Mouse (Mus musculus) liver, embryonic 11.5 days (tissue): ENCODE measurements at regions not wholly inside any gene's neighbourhood (a gene's known extent, or its start where the extent isn't known, plus 50 kb on each side); places are given as distances from the start of the nearest gene placed in this dataset.
"Not testable (repeated sequence)": the region's sequence is repeated elsewhere in the genome, so short reads cannot be mapped to it uniquely, and the experiment has no call there.

ENCODE experiments used
- ATAC-seq: fragments of 200-750 bp; cut with Nextera tagmentation; replicated peaks from 2 replicates; pipeline ENCODE4 v1.8.0; 2017; ENCODE audit warnings: moderate number of reproducible peaks, mild to moderate bottlenecking, moderate TSS enrichment, moderate library complexity; ENCODE audit not compliant: low FRiP score
- DNase-seq: peaks from one replicate; pipeline ENCODE4 v3.0.0-alpha.2; 2017; ENCODE audit warnings: low spot score
- H3K27ac ChIP-seq: fragments of 300-500 bp; sonication (generic); 2 replicates; pipeline ENCODE4 v1.5.1; 2014; ENCODE audit warnings: mild to moderate bottlenecking, low read depth, low read length, control low read depth
- H3K27me3 ChIP-seq: fragments of 300-500 bp; sonication (generic); replicated peaks from 2 replicates; pipeline ENCODE4 v1.6.1; 2014; ENCODE audit warnings: low read length, mixed read lengths; ENCODE audit not compliant: control insufficient read depth, insufficient read depth
- H3K36me3 ChIP-seq: fragments of 300-500 bp; sonication (generic); 2 replicates; pipeline ENCODE4 v1.6.1; 2014; ENCODE audit warnings: mild to moderate bottlenecking, low read length, moderate library complexity, mixed read lengths; ENCODE audit not compliant: control insufficient read depth, insufficient read depth
- H3K4me1 ChIP-seq: fragments of 300-500 bp; sonication (generic); replicated peaks from 2 replicates; pipeline ENCODE4 v1.6.1; 2014; ENCODE audit warnings: low read length, mixed read lengths; ENCODE audit not compliant: control insufficient read depth, insufficient read depth
- H3K4me2 ChIP-seq: fragments of 300-500 bp; sonication (generic); 2 replicates; pipeline ENCODE4 v1.6.1; 2014; ENCODE audit warnings: mild to moderate bottlenecking, control low read depth, moderate library complexity
- H3K4me3 ChIP-seq: fragments of 300-500 bp; sonication (generic); 2 replicates; pipeline ENCODE4 v1.5.1; 2014; ENCODE audit warnings: low read depth, low read length, control low read depth
- H3K9ac ChIP-seq: fragments of 300-500 bp; sonication (generic); 2 replicates; pipeline ENCODE4 v1.6.1; 2014; ENCODE audit warnings: low read depth, low read length, control low read depth
- H3K9me3 ChIP-seq: fragments of 300-500 bp; sonication (generic); 2 replicates; pipeline ENCODE4 v1.6.1; 2016; ENCODE audit warnings: low read length, inconsistent platforms, mixed read lengths; ENCODE audit not compliant: control insufficient read depth
- WGBS: fragments of 180-500 bp; shearing (Covaris S2); extraction: QIAGEN DNeasy Blood & Tissue Kit; methylation state at CpG from one replicate; pipeline ENCODE4 v1.1.7; 2014; 5-methylcytosine and 5-hydroxymethylcytosine counted together

DNA sequence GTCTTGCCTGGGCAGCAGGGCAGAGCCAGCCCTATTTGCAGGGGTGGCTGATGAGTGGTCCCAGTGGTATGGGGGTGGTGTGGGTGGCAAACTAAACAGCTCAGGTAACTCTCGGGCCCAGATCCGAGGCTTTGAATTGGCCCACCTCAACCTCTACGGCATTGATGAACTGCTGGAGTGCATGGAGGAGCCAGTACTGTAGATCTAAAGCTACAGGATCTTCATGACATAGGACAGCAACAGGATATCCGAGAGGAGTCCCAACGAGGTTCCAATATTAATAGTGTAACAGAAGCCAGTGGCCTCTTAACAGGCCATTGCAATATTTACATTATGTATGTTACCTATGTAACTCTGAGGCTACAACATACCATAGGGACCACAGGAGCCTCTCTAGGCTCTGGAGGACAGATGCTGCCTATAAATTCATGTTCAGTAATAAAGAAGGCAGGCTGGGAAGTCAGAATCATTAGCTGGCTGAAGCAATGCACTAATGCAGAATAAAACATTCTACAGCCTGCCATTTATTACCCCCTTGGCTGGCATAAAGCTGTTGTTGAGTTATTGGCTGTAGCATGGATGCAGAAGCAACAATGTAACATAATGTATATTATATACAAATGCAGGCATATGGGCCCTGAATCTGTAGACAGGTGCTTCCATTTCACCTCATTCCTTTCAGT is 283.5 kb downstream of the Kif20b start:
- H3K27me3 ChIP-seq: no peaks in the 10 kb centered on the region
- no peak overlapping the region for H3K4me3 ChIP-seq
- no peak overlapping the region for H3K9ac ChIP-seq
- no peaks in the 10 kb centered on the region for H3K4me1 ChIP-seq
- no peaks in the 10 kb centered on the region for H3K36me3 ChIP-seq
- H3K27ac ChIP-seq: no peak overlapping the region
- ATAC-seq (no peak), DNase-seq (no peak)
- H3K4me2 ChIP-seq: no peak overlapping the region
- no peaks in the 10 kb centered on the region for H3K9me3 ChIP-seq
- 81% methylated on average over 5 of the region's 5 CpGs for WGBS

DNA sequence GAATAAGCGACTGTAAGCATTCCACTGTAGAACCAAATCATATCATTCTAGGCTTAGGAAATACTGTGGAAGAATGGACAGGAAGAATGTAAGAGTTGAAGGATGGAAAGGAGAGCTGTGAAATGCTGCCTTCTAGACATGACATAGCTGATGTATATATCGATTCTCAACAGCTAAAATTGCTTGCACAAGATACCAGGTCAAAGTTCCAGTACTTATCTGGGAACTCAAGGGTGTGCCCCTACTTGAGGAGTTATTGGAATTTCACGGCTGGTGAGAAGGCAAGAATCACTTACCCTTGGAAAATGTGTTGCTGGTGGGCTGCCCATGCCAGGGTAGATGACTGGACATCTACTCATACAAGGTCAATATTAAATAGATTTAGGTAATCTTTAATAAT is 322.0 kb downstream of the Kif20b start:
- H3K9ac ChIP-seq: no peak overlapping the region
- no peak overlapping the region for H3K4me2 ChIP-seq
- no peaks in the 10 kb centered on the region for H3K36me3 ChIP-seq
- no peak for DNase-seq
- ATAC-seq: no peak
- no peaks in the 10 kb centered on the region for H3K27me3 ChIP-seq
- H3K9me3 ChIP-seq: no peaks in the 10 kb centered on the region
- no peaks in the 10 kb centered on the region for H3K4me1 ChIP-seq
- H3K4me3 ChIP-seq: no peak overlapping the region
- no peak overlapping the region for H3K27ac ChIP-seq
- WGBS: 71% methylated on average over 3 of the region's 3 CpGs

DNA sequence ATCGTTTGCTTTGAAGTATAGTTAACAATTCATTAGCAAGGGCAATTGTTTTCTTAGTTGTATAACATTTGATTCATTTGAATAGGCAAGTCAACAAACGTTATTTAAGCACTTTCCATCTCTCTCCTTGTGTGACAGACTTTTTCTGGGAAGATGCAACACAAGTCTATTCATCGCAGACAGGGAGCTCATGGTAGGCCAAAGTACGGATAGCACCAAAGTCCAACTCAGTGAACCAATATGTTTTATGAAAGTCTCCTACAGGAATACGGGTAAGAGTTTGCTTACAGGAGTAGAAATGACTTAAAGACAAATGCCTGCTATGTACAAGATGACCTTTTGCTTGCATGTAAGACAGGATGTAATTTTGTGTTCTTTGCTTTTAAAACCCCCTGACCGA is 325.4 kb downstream of the Kif20b start:
- WGBS: 79% methylated on average over 6 of the region's 6 CpGs
- Histone ChIP-seq H3K27ac (no peak overlapping the region), H3K4me3 (no peak overlapping the region), H3K9ac (no peak overlapping the region), H3K4me1 (no peaks in the 10 kb centered on the region), H3K27me3 (no peaks in the 10 kb centered on the region), H3K4me2 (no peak overlapping the region), H3K36me3 (no peaks in the 10 kb centered on the region), H3K9me3 (no peaks in the 10 kb centered on the region)
- ATAC-seq (no peak), DNase-seq (no peak)

DNA sequence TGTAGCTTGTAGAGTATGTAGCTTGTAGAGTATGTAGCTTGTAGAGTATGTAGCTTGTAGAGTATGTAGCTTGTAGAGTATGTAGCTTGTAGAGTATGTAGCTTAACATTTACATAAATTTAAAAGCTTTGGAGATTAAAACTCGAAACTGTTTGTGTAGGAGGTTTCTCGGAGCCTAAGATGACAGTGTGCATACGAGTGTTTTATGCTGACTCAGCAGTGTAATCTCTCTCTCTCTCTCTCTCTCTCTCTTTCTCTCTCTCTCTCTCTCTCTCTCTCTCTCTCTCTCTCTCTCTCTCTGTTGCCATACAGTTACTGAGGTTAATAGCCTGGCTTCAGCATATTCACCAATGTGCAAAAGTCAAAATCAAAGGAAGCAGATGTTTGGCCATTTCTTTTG is 336.5 kb downstream of the Kif20b start:
- H3K9me3 ChIP-seq, H3K4me1 ChIP-seq, H3K4me2 ChIP-seq, H3K27me3 ChIP-seq, H3K36me3 ChIP-seq, H3K4me3 ChIP-seq, ATAC-seq, H3K27ac ChIP-seq, DNase-seq, H3K9ac ChIP-seq: not testable (repeated sequence)
- 85% methylated on average over 3 of the region's 3 CpGs for WGBS

DNA sequence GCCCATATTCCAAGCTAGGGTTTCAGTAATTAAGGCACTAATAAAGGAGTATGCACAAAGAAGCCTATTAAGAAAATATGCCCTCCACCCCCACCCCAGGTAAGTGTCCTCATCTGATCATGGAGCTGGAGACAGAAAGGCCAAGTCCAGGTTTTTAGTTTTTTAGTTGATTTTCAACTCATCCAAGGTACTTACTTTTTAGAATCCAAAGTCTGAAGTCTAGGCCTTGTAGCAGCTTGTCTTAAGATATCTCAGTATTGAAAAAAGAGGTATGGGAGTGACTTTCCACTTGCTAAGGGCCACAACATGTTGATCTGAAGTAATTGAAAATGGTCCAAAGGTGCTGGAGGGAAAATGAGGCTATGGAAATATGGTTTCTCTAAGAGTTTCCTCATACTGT is 340.9 kb downstream of the Kif20b start:
- no peaks in the 10 kb centered on the region for H3K9me3 ChIP-seq
- no peaks in the 10 kb centered on the region for H3K27me3 ChIP-seq
- H3K4me3 ChIP-seq: no peak overlapping the region
- DNase-seq (no peak), ATAC-seq (no peak)
- no peak overlapping the region for H3K4me2 ChIP-seq
- no peak overlapping the region for H3K27ac ChIP-seq
- H3K4me1 ChIP-seq: no peaks in the 10 kb centered on the region
- no peak overlapping the region for H3K9ac ChIP-seq
- no peaks in the 10 kb centered on the region for H3K36me3 ChIP-seq

DNA sequence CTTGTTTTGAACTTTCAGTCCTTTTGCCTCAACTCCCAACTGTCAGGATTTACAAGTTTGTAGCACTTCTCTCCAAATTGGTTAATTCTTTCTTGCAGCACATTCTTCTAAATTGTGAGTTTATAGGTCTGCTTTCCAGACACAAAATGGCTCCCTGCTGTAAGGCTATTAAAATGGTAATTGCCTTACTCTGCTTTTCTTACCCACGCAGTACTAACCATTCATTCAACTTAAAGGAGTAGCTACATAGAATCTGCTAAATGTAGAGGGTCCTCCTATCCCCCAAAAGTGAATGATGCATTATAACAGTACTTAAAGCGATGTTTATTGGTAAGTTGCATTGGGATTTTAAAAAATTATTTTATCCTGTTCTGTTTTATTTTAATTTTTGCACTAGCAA is 356.2 kb downstream of the Kif20b start:
- 61% methylated on average over 2 of the region's 2 CpGs for WGBS
- no peak for ATAC-seq
- H3K4me1 ChIP-seq: no peaks in the 10 kb centered on the region
- H3K27ac ChIP-seq: no peak overlapping the region
- no peak overlapping the region for H3K4me2 ChIP-seq
- no peaks in the 10 kb centered on the region for H3K27me3 ChIP-seq
- no peak overlapping the region for H3K9ac ChIP-seq
- H3K9me3 ChIP-seq: no peaks in the 10 kb centered on the region
- H3K36me3 ChIP-seq: no peaks in the 10 kb centered on the region
- no peak overlapping the region for H3K4me3 ChIP-seq
- no peak for DNase-seq

DNA sequence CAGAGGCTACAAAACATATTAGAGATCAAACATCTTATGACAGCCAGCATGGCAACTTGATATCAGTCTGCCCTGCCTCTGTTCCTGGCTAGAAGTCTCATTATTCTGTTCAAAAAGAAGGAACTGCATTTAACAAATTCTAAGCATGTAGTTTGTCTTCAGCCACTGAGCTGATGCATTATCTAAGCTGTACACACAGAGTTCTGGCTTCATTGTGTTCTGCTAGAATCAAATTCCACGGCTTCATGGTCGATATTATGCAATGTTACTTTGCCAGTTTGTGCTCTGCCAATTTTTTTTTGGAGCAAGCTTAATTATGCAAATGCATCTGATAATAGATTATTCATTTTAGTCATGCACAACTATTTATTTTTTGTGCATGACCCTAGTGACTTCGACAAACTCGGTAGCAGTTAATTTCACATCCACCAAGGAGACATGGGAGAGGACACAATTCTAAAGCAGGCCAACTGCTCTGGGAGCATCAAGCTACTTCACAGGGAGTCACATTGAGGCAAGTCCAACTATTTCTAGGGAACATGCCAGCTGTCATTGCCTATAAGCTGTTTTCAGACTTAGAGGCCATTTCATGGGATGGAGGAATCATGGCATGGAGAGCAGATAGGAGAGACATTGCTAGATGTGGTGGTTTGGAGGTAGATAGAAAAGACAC is 360.8 kb downstream of the Kif20b start:
- Histone ChIP-seq H3K4me3 (no peak overlapping the region), H3K4me1 (no peaks in the 10 kb centered on the region), H3K9ac (no peak overlapping the region), H3K9me3 (no peaks in the 10 kb centered on the region), H3K27ac (no peak overlapping the region), H3K36me3 (no peaks in the 10 kb centered on the region), H3K4me2 (no peak overlapping the region), H3K27me3 (no peaks in the 10 kb centered on the region)
- ATAC-seq (no peak), DNase-seq (no peak)
- WGBS: 85% methylated on average over 4 of the region's 4 CpGs

DNA sequence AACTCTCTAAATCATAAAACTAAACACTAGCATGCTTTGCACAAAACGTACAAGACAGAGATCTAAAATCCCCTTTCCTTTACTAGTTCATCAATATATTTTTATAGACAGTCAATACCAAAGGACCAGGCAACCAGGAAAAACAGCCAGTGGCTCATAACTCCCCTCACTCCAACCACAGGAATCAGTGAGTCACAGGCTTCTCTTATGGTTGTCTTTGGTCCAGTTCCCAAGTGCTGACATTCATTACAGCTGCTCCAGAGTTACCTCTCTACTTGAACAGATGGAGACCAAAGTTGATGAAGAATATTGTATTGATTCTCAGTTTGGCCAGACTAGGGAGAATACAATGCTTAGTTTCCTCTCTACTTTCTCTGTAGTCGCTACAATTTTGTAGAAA is 376.7 kb downstream of the Kif20b start:
- Histone ChIP-seq H3K9me3 (no peaks in the 10 kb centered on the region), H3K27ac (no peak overlapping the region), H3K4me2 (no peak overlapping the region), H3K4me1 (no peaks in the 10 kb centered on the region), H3K4me3 (no peak overlapping the region), H3K9ac (no peak overlapping the region), H3K27me3 (no peaks in the 10 kb centered on the region), H3K36me3 (no peaks in the 10 kb centered on the region)
- DNase-seq (no peak), ATAC-seq (no peak)
- 78% methylated on average over 2 of the region's 2 CpGs for WGBS

DNA sequence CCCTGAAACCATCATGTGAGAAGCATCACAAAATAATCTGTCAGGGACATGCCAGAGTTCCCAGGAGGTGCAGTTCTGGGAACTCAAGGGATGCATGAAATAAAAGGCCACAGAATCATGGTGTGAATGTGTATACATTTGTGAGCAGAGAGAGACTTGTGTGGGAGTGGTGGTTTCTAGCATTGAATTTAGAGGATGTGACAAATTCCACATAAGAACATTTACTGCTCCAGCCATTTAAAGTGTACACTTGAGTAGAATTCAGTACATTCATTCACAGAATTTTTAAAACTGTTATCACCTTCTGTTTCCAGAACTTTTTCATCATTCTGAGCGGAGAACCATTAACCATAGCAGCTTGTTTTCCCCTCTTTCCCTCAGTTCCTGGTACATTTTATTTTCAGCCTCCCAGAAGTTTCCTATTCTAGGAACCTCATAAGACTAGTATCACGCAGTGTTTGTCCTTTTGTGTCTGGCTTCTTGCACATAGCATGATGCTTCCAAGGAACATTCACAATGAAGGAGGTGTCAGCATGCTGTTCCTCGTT is 380.6 kb downstream of the Kif20b start:
- H3K4me2 ChIP-seq: no peak overlapping the region
- no peak for ATAC-seq
- no peak for DNase-seq
- H3K27me3 ChIP-seq: no peaks in the 10 kb centered on the region
- no peaks in the 10 kb centered on the region for H3K36me3 ChIP-seq
- no peaks in the 10 kb centered on the region for H3K9me3 ChIP-seq
- H3K27ac ChIP-seq: no peak overlapping the region
- H3K4me1 ChIP-seq: no peaks in the 10 kb centered on the region
- no peak overlapping the region for H3K9ac ChIP-seq
- 79% methylated on average over 3 of the region's 3 CpGs for WGBS
- H3K4me3 ChIP-seq: no peak overlapping the region
